Mouse (Mus musculus): ENCODE measurements at regions not wholly inside any gene's neighbourhood (a gene's known extent, or its start where the extent isn't known, plus 50 kb on each side); places are given as distances from the start of the nearest gene placed in this dataset.

DNA sequence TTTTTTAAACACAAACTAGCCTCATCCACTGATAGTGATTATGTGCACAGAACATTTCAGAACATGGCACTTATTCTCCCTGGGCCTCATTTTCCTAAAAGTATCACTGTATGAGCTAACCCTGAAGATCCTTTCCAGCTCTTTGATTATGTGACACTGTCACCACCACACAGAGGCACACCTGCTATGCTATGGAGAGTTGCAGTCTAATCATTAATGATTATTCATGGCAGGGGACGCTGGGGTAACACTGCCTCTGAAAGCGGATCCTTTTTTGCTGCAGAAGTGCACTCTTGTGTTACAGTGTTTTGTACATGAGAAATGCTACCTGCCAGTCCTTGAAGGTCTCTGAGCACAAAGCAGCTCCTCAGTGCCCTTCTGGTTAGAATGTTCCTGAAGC, 615.3 kb upstream of the Fbxo33 start:
- DNase-seq (ENCODE audit: low spot score in 2 of 2) = no peak

DNA sequence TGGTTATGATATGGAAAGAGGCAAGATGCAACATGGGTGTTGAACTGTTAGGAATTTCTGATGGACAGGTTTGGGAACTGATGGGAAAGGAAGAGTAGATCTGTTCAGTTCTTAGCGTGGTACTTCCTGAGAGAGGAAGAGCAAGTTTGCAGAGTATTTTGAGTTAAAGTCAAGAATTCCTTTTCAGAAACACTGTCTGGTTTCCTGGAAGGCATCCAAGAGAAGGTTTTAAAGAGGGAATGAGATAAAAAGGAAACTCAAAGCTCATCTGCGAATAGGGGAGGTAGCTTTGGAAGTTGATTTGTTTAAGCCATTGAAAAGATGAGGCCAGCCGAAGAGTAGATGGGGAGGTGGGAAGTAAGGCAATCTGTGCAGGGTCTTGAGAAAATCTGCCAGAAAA, 603.4 kb upstream of the Fbxo33 start:
- DNase-seq (ENCODE audit: low spot score in 2 of 2) = no peak

DNA sequence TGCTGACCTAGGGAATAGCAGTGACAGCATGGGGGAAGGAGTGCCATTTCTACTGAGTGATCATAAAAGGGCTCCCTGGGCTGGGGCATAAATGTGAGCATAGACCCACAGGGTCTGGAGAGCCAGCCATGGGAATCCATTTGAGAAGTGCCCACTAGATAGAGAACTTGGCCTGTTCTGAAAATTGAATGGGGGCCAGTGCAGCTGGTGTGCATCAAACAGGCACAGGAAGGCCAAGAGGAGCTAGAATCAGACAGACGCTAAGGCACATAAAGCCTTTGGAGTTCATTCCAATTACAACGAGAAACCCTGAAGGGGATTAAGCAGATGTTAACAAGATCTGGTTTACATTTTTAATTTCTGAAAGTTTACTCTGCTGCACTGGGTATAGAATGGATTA, 602.9 kb upstream of the Fbxo33 start:
- DNase-seq (ENCODE audit: low spot score in 2 of 2) = peak in 1 of 2 experiments; percentile 31

DNA sequence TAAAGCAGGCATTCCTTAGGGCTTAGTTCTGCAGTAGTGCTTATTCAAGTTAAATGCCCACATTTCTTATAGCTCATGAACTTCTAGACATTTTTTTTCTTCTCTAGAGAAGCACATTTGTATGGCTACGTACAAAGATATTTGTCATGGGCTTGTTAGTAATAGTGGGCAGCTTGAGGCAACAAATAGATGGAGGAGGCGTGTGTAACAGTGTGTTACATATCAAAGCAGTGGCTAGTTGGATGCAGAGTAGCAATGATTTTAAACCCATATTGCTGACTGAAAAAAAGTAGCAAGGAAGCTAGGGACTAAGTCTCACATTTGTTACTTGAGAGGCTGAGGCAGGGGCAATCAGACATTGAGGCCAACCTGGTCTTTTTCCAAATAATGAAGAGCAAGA, 602.2 kb upstream of the Fbxo33 start:
- no peak for DNase-seq (ENCODE audit: low spot score in 2 of 2)

DNA sequence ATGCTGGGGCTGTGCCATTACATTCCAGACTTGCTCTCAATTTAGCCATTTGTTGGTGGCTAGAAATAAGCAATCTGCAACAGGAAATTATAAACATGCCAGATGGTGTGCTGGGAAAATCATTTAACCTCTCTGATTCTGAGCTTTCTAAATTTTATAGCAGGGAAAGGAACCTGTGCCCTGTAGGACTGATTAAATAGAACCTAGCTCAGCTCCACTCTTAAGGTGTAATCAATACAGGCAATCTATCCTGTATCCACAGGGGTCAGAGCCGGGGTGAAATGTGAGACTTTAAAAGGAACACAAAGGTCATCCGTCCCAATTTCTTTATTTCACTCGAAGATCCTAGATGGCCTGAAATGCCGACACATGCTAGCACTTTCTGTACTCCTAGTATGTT, 596.4 kb upstream of the Fbxo33 start:
- no peak for DNase-seq (ENCODE audit: low spot score in 2 of 2)

DNA sequence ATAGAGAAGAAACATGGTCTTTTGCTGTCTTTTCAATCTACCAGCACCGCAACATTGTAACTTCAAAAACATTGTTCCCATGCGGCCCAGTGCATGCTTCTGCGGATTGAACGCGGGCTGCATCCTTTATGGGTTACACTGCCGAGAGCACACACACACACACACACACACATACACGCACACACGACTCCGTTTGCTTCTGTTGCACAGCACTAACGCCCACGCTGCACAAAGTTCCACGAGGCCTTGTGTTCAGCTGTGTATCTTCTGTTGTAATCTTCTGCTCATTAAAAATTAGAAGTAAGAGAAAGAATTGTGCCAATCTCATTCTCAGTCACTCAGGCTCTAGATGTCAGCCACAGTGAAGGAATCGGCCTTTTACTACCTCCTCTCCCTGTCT, 594.8 kb upstream of the Fbxo33 start:
- no peak for DNase-seq (ENCODE audit: low spot score in 2 of 2)

DNA sequence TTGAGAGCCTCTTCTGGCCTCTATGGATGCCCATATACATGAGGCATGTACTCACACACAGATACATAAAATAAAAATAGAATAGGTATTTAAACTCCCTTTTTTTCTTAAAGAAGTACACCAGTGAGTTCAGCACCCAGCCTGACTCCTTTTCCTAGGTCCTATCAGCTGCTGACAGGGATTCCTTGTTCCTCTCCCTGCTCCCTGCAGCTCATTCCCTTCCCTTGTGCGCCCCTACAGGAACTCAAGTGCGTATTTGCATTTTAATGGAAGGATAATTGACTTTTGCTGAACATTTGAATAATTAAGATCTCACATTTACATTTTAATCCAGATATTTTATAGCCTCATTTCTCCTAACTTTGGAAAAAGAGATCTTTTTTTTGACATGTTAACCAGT, 589.7 kb upstream of the Fbxo33 start:
- no peak for DNase-seq (ENCODE audit: low spot score in 2 of 2)

DNA sequence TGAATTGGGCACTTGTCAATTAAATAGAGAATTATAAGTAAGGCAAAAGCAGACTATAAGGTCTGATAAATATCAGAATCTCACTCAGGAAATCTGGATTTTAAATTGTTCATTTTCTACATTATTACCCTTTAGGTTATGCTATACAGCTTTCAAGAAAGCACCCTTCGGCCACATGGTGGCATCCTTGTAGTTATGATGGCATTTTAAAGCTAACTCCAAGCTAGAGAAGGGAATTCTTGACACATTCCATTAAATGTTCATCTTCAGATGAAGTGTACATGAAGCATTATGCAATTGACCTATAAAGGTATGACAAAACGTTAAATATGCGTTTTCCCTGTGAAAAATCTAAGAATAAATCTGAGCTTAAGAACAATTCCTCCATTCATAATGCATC, 578.5 kb upstream of the Fbxo33 start:
- peak; percentile 79 to 81 for DNase-seq (ENCODE audit: low spot score in 2 of 2)

DNA sequence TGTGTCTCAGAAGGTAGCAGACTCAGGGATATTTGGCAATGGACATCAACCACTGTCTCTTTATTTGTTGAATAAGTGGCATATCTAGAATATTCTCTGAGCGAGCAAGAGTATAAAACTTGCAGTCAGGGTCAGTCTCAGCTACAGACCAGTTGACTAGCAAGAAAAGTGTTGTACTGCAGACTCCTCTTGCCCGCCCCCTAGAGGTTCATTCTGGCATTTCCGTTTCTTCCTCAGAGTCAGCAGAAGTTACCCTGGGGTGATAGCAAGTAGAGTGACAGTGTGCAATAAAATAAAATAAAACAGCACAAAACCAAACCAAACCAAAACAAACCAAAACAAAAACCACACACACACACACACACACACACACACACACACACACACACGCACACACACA, 571.9 kb upstream of the Fbxo33 start:
- no peak for DNase-seq (ENCODE audit: low spot score in 2 of 2)

DNA sequence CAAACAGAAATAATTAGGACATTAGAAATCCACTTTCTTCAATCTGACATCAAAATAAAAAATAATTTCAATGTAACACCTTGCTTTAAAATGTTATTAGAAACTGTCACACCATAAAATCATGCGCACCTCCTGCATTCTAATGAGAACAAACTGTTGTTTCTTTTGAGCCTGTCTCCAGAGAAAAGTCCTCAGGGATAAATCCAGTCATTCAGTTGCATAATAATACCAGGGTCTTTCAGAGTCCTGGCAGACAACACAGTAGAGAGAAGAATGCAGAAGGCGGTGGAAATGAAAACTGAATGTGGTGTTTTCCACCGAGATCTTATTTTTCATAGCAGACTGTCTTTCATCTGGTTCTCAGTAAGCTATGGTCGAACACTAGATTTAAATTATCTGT, 567.3 kb upstream of the Fbxo33 start:
- DNase-seq (ENCODE audit: low spot score in 2 of 2) = no peak

DNA sequence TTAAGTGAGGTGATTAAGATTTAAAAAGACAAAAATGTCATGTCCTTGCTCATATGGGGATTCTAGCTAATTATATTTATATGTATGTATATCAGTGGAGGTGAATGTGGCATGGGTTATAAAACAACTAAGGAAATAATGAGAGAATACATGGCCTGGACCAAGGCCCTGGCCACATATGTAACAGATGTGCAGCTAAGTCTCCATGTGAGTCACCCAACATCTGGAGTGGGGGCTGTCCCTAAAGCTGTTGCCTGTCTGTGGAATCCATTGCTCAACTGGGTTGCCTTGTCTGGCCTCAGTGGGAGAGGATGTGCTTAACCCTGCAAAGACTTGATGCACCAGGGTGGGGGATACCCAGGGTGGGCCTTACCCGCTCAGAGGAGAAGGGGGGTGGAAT, 551.5 kb upstream of the Fbxo33 start:
- DNase-seq (ENCODE audit: low spot score in 2 of 2) = no peak

DNA sequence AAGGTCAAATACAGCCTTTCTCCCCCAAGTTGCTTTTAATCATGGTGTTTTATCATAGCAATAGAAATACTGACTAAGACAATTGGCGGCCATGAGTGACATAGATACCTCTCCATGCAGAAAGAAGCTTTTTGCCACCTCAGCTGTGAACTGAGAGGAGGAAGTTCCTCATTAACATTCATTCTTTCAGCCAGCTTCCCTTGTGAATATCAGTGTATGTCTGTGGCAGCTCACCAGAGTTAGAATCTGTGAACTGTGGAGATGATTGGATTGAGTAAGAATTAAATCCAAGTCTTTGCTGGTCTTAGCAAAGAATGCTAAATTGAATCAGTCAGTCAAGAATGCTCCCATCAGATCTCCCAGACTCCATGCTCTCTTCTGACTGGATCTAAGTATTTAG, 542.7 kb upstream of the Fbxo33 start:
- DNase-seq (ENCODE audit: low spot score in 2 of 2) = no peak

DNA sequence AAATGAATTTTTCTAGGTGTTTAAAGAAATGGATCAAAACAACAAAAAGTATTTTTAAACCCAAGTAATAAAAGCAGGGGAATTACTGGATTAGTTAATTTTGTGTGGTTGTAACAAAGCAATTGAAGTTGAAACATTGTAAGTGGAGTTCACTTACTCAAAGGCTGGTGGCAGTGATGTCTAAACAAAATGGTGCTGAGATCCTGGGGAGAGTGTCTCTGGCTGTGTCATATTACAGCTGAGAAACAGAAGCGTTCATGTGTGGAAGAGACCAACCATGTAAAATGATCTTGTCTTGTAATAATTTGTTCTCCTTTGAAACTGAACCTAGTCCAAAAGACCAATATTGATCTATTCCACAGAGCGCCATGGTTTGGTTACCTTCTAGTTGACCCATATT, 525.2 kb upstream of the Fbxo33 start:
- no peak for DNase-seq (ENCODE audit: low spot score in 2 of 2)

DNA sequence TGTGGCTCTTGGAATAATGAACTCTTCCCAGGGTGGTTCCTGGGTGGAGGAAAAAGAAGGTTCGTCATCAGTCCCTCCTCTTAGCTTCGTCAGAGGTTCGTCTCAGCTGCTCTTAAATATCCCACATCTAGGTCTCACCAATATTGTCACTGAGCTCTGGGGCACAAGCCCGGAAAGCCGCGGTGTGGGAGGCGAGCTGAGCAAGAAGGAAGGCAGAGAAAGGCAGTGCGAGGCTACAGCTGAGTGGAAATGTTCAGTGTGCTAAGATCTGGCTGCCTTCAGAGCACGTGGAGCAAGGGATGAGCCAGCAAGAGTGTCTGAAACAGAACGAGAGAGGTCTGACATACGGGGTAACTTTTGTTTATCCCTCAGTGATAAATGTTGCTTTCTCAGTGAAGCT, 523.7 kb upstream of the Fbxo33 start:
- peak; percentile 21 to 27 for DNase-seq (ENCODE audit: low spot score in 2 of 2)

DNA sequence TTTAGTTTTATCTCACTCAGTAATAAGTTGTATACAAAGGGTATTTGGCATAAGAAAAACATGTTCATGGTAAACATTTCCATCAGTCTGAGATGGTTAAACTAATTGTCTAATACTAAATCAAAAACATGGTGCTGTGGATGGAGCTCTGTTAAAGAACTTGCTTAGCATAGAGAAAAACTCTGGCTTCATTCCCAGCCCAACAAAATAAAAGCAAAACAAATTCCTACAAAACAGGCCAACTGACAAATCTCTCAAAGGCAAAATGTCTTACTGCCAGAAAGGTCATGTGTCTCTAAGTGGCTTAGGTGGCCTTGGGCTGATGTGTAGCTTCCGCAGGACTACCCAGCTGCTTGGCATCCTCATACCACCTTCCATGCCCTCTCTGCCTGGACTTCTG, 505.4 kb upstream of the Fbxo33 start:
- DNase-seq (ENCODE audit: low spot score in 2 of 2) = no peak

DNA sequence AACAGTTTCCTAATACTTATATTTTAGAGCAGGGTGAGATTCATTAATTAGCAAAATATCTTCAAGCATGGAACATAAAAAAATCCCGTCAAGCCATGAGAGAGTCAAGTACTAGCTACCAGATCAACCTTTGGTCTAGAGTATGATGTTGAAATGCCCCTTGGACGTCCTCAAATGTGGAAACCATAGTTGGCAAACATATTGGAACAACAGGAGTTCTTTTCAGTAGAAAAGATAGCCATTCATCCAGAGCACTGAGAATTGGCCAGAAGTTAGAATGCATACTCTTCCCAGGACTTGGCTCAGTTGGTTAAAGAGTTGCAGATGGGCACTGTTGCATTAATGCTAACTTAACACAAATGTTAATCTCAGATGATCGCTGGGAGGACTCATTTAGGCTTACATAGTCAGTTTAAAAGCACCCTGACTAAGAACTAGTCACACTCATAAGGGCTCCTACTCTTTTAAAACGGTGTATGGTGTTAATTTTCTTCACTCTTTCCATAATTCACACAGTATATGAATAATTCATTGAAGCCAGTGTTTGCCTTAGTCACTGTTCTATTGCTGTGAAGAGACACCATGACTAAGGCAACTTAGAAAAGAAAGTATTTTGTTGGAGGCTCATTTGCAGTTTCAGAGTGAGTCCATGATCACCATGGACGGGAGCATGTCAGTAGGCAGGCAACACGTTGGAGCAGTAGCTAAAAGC, 503.1 kb upstream of the Fbxo33 start:
- DNase-seq (ENCODE audit: low spot score in 2 of 2) = no peak

DNA sequence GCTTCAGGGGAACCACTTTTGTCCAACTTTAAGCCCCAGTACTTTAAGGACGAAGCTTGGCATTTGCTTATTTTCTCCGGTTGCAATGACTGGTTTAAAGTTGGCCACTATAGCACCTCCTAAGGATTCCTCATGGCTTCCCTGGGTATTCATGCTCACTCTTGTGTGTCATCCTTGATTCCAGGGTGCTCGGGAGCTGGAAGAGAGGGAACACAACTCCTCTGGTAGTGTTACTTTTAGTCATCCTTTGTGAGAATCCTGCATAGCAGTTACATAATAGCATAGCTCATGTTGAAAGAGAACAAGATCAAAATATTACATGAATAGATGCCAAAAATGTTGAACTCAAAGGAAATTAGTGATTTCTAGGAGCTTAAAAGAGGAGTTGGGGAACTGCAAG, 493.7 kb upstream of the Fbxo33 start:
- DNase-seq (ENCODE audit: low spot score in 2 of 2) = no peak

DNA sequence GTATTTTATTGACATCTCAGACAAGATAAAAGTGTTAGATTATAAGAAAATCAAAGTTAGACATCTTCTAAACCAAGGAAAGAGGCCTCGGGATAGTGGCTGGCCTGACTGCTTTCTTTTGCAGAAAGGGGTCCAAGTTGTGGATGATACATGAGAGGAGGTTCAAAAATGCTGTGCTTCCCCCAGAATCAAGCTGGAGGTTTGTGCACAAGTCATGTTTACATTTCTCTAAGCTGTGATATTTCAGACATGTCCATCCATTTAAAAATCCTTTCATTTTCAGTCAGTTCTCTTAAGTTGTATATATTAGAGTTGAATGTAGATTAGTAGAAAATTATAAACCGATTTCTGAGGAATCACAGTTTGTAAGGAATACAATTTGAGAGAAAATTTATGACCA, 463.7 kb upstream of the Fbxo33 start:
- no peak for DNase-seq (ENCODE audit: low spot score in 2 of 2)

DNA sequence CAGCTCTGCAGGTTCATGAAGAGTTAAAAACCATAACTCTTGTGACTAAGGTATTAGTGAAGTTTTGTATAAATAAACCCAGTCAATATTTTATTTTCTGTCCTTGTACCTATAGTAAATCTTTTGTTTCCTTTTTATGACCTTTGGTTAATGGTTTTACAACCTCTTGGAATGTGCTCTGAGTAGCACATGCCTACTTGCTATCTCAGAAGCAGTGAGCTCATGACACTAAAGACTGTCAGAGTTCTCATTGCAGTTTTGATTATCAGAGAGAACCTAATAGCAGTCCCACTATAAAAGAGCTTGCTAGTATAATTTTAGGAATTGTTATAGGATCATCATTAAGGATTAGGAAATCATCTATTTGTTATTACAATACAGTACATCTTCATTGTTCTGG, 443.6 kb upstream of the Fbxo33 start:
- DNase-seq (ENCODE audit: low spot score in 2 of 2) = no peak

DNA sequence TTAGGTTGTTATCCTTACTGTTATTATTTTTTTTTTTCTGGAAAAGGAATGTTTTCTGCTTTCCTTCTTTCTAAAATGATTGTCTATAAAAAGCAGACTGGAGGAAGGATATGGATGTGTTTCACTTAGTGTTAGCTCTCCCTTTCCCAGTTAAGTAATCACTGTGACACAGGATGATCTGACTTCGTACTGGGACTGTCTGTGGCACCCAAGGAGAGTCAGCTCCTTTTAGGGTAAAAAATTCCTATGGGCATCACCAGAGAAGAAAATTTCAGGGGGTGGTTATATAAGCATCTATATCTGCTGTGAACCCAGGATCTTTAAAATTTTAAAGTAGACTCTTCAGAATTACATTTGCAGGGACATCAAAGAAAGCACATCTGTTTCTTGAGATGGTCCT, 411.2 kb upstream of the Fbxo33 start:
- DNase-seq (ENCODE audit: low spot score in 2 of 2) = no peak

DNA sequence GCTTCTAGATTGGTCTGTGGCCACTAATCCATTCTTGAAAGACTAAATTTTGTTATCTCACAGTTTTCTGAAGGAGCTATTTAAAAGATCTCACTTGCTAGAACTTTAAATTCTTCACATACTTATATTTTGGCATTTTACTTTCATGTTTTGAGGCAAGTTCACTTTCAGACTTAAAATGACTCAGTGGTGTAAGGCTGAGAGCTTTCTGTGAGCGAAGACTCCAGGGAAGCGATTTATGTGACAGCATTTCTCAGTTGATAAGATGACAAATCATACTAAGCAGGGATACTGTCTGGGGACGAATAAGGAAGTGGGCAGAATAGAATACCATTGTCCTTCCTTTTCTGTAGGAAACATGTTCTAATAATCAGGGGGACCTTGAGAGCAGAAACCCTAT, 403.6 kb upstream of the Fbxo33 start:
- no peak for DNase-seq (ENCODE audit: low spot score in 2 of 2)

DNA sequence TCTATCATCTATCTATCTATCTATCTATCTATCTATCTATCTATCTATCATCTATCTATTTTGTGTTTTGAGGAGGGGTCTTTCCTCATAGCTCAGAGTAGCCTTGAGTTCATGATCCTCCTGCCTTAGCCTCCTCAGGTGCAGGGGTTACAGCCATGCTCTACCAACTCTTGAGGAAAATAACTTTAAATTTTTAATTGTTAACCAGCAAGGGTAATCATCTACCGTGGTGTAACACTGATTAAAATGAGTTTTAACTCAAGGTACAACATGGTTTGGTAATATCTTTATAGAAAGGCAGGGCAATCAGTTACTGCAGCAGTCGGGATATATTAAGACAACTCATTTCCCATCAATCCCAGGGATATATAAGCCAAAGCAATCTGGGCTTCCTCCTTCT, 401.6 kb upstream of the Fbxo33 start:
- DNase-seq (ENCODE audit: low spot score in 2 of 2) = no peak

DNA sequence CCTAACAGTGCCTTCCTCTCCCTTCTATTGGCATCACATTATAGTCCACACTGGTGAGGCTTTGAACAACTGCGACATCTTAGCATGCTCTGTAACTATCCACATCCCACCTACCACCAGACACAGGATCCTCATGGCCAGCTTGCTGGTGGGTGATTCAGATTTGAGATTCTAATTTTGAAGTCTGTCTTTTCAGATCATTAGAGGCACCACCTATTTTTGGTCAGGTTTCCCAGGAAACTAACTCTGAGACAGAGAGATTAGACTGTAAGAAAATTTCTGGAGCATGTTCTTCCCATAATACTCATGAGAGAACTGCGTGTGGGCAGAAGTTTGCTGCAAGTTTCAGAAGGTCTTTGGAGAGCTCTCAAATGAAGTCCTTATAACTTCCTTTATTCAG, 400.8 kb upstream of the Fbxo33 start:
- peak; percentile 56 to 81 for DNase-seq (ENCODE audit: low spot score in 2 of 2)

DNA sequence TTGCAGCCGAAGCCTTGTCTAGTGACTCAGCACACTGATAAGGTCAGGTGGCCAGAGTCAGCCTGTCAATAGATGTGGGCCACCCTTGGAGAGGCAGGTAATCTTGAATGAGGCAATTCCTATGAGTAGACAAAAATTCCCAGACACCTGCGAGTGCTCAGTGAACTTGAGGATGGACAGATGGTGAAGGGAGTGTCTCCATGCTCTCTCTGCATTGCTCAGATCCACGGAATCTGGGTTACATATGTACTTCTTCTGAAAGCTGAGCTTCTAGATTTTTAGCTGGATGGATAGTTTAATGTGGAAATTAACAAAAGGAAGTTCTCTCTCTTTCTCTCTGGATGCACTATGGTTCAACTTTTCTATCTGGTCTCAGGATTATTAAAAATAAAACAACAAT, 396.6 kb upstream of the Fbxo33 start:
- no peak for DNase-seq (ENCODE audit: low spot score in 2 of 2)

DNA sequence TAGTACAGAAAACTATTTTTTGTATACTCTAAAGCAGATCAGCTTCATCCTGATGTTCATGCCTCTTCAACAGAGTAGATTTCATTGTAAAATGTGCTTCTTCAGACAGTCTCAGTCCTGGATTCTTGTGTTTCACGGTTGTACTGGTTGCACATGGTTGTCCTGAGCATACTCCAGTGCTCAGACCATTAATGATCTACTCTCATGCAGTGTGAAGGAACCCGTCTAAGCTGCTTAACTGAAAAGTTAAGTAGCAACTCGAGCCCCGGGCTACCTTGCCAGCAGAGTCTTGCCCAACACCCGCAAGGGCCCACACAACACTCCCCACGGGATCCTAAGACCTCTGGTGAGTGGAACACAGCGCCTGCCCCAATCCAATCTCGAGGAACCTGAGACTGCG, 380.3 kb upstream of the Fbxo33 start:
- no peak for DNase-seq (ENCODE audit: low spot score in 2 of 2)

Measured in right cerebral cortex, postnatal 10 days (tissue).